Mouse (Mus musculus) c-Kit-negative CD71-positive TER-119-positive erythroid progenitor cells, embryonic 14.5 days (primary cell): ENCODE measurements at regions not wholly inside any gene's neighbourhood (a gene's known extent, or its start where the extent isn't known, plus 50 kb on each side); places are given as distances from the start of the nearest gene placed in this dataset.

Experiments used
- DNase-seq: peaks from one replicate; pipeline ENCODE4 v3.0.0-alpha.2; 2013; ENCODE audit warnings: low read depth, low spot score

DNA sequence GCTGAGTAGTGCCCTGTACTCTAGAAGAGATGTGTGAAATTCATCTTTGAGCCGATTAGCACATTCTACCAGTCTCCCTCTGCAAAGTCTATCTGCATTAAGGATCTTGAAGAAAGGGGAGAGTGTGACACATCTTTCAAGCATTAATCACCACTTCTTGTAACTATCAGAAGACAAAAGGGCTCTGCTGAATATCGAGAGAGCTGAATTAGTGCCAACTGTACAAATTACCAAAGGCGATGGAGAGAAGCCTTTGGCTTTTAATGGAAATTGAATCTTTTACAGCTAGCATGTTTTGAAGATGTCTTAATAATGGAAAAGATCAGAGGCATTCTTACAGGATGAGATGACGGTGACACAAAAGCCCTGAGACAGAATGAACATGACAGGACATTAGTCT lies 97.2 kb upstream of the Pam start:
- DNase-seq: no peak

GRCm38 (mm10) chr1:98192044-98192484 lies 96.6 kb upstream of the Pam start:
- DNase-seq: no peak

DNA sequence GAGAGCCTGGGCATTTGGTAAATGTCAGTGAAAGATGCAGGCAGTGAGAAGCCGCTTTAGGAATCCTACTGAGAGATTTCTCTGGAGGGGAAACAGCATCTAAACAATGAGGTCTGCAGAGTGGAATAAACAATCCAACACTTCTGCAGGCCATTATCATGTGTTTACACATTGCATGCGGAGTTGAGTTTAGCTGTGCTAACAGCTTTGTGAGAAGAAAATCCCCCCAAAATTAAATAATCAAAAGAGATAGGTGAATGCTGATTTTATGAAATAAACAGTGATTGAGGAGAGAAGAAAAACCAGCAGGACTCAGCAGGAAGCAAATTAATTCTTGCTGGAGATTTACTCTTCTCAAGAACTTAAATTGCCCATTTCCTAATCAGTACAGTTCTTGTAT lies 95.9 kb upstream of the Pam start:
- DNase-seq: no peak

- DNase-seq: no peak
These were observed 95.3 kb upstream of the Pam start for GRCm38 (mm10) chr1:98190741-98191140.

DNA sequence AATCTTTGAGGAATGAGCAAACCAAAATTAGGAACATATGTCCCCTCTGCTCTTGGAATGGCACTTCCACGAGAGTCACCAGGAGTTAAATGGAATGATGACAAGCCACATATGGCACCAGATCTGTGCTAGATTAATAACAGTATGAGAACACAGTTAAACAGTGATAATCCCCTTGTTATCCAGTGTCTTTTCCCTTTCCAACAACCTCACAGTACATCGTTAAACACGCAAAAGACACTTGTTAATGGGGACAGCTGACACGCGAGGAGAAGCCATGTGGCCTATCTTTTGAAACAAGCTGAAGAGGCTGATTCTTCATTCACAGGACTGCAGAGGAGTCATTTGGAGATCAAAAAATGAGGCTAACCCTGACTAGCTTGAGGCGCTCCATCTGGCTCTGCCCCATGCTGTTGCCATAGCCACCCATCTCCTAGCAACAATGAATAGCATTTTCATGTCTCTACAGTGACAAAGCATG lies 94.6 kb upstream of the Pam start:
- DNase-seq: no peak

DNA sequence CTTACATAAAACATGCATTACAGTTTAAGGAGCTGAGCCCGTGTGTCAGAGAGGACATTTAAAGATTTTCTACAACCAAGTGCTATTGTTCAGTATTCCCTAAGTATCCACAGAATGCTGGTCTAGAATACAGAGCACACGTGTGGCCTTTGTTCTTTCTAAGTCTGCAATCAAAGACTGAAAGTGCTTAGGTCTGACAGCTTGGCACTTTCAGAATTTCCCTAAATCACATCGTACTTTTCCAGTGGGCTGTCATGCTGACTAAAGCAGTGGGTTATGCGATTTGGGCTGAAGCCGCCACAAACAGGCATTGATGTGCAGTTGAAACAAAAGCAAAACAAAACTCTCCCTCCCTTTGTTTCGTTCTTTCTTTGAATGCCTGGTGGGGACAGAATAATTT lies 84.9 kb upstream of the Pam start:
- no peak for DNase-seq

DNA sequence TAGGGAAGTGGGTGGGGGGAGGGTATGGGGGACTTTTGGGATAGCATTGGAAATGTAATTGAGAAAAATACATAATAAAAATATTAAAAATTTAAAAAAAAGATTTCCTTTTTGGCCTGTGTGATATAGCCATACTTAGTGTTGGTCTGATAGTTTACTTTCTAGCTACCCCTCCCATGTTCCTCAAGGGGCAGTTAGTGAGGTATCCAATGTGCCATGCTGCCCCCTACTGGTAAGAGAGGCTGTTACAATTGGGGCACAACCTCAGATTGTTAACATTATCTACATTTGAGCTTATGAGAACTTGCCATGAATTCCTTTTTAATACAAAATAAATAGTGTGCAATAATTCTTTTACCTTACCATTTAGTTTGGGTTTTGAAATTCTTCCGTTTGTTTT lies 83.6 kb upstream of the Pam start:
- peak; percentile 3 for DNase-seq

GRCm38 (mm10) chr1:98174811-98175132 lies 79.3 kb upstream of the Pam start:
- no peak for DNase-seq

- DNase-seq: no peak
These were observed 78.7 kb upstream of the Pam start for GRCm38 (mm10) chr1:98173907-98174810.

- no peak for DNase-seq
These were observed 78.0 kb upstream of the Pam start for GRCm38 (mm10) chr1:98173431-98173830.

DNA sequence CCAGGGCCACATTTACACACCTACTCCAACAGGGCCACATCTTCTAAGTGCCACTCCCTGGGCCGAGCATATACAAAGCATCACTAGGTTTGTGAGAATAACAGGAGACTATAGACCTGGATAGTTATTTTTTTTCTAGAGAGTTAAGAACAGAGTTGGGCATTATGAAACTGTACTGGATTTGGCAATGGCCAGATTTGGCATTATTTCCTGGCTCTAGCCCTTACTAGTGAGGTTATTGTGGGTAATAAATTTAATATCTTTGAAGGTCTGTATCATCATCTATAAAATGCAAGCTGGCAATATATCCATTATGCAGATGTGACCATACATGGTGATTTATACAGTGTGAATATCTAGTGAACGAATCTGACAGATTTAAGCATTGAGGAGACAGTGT lies 75.8 kb upstream of the Pam start:
- no peak for DNase-seq

DNA sequence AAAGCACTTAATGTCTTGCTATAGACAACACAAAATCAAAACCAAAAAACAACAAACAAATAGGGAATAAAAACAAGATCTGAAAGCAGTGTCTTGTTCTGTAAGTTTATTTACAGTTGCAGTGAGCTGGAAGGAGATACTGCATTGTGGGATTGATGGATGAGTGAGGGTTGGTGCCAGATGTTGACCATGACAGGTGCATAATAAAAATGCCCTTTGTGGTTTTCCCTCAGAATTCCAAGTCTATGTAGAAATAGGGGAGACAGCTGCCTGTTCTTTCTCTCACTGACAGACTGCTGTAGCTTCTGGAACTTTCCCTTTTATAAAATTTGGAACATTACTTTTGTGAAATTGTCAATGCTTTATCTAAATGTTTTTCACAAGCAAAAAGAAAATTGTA lies 73.9 kb upstream of the Pam start:
- DNase-seq: no peak

DNA sequence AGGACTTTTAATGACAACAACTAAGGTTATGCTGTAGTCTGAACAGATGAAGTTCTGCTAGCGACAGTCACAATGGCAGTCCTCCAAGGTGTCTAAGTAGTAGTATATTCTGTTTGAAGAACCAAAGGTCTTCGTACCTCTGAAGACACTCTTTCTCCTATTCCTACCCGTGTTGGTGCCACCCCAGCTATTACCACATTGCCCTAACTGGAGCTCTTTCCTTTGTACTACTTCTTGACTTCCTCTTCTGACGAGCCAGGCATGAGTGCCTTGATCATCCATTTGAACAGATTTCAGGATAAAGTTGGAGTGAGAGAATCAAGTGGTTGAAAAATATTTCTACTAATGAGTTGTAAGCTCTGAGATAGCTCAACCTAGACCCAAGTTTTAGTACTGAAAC lies 72.4 kb upstream of the Pam start:
- DNase-seq: no peak

- no peak for DNase-seq
These were observed 67.1 kb upstream of the Pam start for GRCm38 (mm10) chr1:98162639-98162927.

GRCm38 (mm10) chr1:98161882-98162638 lies 66.6 kb upstream of the Pam start:
- DNase-seq: no peak

DNA sequence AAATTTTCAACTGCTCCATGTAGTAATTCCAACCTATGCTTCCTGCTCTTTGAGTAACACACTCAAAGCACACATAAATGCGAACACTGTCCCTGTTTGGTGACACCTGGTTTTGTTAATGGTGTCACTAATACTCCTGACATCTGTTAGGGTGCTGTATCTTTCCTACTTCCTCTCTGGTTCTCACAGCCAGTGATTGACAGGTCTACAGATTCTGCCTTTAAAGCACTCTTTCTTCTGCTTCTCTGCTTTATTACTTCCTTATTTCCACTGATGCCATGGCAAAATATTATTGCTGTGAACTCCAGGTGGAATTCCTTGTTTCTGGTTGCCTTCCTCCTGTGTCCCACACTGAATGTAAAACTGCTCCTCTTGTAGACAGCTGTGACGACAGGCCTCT lies 63.5 kb upstream of the Pam start:
- DNase-seq: no peak

GRCm38 (mm10) chr1:98147361-98147760 lies 51.9 kb upstream of the Pam start:
- no peak for DNase-seq
